Mouse (Mus musculus) limb, embryonic 11.5 days (tissue): ENCODE measurements around the gene Mafg. TPM values are rescaled to one million over a fixed set of nuclear protein-coding genes. Genes with fewer than 3 reads are reported as not detected.

Experiments used
- ATAC-seq: fragments of 200-750 bp; cut with Nextera tagmentation; 2 replicates; pipeline ENCODE4 v1.8.0; 2017; ENCODE audit warnings: low read depth; ENCODE audit not compliant: insufficient number of reproducible peaks, low FRiP score, low TSS enrichment
- DNase-seq: peaks from one replicate; pipeline ENCODE4 v3.0.0-alpha.2; 2015; ENCODE audit warnings: low spot score
- H3K27ac ChIP-seq: fragments of 300-500 bp; sonication (generic); replicated peaks from 2 replicates; pipeline ENCODE4 v1.5.1; 2014; ENCODE audit warnings: low read depth, mild to moderate bottlenecking, low read length
- H3K27me3 ChIP-seq: fragments of 300-500 bp; sonication (generic); 2 replicates; pipeline ENCODE4 v1.6.1; 2014; ENCODE audit warnings: mild to moderate bottlenecking, low read length, mixed read lengths; ENCODE audit not compliant: control insufficient read depth, insufficient read depth
- H3K36me3 ChIP-seq: fragments of 300-500 bp; sonication (generic); 2 replicates; pipeline ENCODE4 v1.6.1; 2014; ENCODE audit warnings: mild to moderate bottlenecking, low read length, moderate library complexity, mixed read lengths; ENCODE audit not compliant: control insufficient read depth, insufficient read depth
- H3K4me1 ChIP-seq: fragments of 300-500 bp; sonication (generic); 2 replicates; pipeline ENCODE4 v1.6.1; 2014; ENCODE audit warnings: low read length, mixed read lengths; ENCODE audit not compliant: control insufficient read depth, insufficient read depth
- H3K4me2 ChIP-seq: fragments of 300-500 bp; sonication (generic); 2 replicates; pipeline ENCODE4 v1.6.1; 2014; ENCODE audit warnings: low read depth, mild to moderate bottlenecking, moderate library complexity; ENCODE audit not compliant: severe bottlenecking
- H3K4me3 ChIP-seq: fragments of 300-500 bp; sonication (generic); 2 replicates; pipeline ENCODE4 v1.5.1; 2014; ENCODE audit warnings: low read depth, low read length
- H3K9ac ChIP-seq: fragments of 300-500 bp; sonication (generic); 2 replicates; pipeline ENCODE4 v1.6.1; 2014; ENCODE audit warnings: mild to moderate bottlenecking, low read length
- H3K9me3 ChIP-seq: fragments of 300-500 bp; sonication (generic); 2 replicates; pipeline ENCODE4 v1.6.1; 2016; ENCODE audit warnings: low read length; ENCODE audit not compliant: control insufficient read depth
- WGBS: fragments of 180-500 bp; shearing (Covaris S2); extraction: QIAGEN DNeasy Blood & Tissue Kit; methylation state at CpG from one replicate; pipeline ENCODE4 v1.1.7; 2014; 5-methylcytosine and 5-hydroxymethylcytosine counted together
- polyA plus RNA-seq: library from polyadenylated mRNA; unstranded; fragments of >200 nt; fragmentation: Nextera tagmentation; extraction: Ambion mirVana; gene quantifications from 2 replicates; pipeline ENCODE4 v1.2.1, GENCODE M21; 2014

Gene Mafg
- polyA plus RNA-seq, 1 experiment from 2014 or later, result 24.2 TPM

DNA sequence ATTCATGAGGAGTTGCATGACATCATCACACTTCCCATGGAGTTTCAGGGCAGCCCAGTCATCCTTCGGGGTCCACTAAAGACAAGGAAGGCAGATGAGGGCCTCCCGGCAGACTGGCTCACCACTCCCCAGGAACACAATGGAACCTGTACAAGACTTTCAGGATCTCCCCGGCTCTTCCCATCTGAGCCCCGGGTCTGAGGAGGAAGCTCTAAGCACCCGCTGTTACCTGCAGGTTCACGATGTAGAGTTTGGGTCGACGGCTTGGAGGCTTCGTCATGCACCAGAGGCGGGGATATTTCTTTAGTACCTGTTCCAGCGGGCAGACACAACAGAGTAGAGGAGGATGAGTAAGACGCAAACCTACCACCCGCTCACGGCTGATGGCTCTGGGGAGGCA lies 13.2 kb downstream of the Mafg start:
- no peak for DNase-seq
- Histone ChIP-seq H3K9me3 (no peaks in the 10 kb centered on the region), H3K27ac (no peak overlapping the region), H3K9ac (no peak overlapping the region), H3K4me2 (no peak overlapping the region), H3K36me3 (peaks cover 14% of the 10 kb centered on the region), H3K4me3 (no peak overlapping the region), H3K27me3 (no peaks in the 10 kb centered on the region), H3K4me1 (peaks cover 13% of the 10 kb centered on the region)
- WGBS, result 92% methylated on average over 14 of the region's 14 CpGs
- ATAC-seq, result no peak

DNA sequence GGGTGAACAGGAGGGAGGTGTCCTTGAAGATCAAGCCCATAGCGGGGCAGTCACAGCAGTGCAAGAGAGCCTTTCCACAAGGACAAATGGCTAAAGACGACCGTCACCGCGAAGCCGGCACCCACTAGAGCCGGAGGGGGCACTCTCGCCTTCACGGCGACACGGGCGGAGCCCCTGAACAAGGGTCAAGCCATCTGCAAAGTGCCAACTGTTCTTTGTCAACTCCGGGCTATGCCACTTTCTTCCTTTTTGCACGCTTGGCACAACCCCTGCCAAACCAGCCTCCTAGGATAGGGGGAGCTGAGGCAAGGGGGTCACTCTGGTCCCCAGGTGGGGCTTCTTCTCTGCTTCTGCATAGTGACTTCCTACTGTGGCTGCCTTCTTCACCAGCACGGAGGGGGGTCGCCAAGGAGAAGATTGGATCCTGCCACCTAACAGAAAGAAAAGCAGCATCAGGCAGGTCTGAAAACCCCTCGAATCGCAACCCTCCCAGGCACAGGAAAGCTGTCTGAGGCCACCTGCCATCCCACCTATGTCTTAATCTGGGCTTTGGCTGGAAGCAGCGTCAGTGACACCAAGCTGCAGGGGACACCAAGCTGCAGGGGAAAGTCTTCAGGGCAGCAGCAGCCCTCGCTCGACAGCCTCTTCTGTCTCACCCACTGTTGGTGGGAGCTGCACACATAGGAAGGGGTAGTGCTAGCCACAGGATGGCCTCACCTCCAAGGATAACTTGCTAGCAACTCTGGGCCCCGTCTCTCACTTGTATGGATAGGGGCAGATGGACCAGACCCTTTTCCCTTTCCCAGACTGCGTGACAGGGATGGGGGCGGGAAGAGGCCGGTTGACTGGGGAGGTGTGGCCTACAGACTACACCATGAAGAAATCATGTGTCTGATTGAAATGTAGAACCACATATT lies 14.5 kb downstream of the Mafg start:
- 95% methylated on average over 25 of the region's 25 CpGs for WGBS
- peaks cover 11% of the 10 kb centered on the region for H3K4me1 ChIP-seq
- H3K9me3 ChIP-seq, result no peaks in the 10 kb centered on the region
- H3K9ac ChIP-seq, result no peak overlapping the region
- H3K4me2 ChIP-seq, result no peak overlapping the region
- H3K4me3 ChIP-seq, result peak overlapping the region; percentile 72; the same call in 1 of the 2 replicates
- H3K27me3 ChIP-seq, result no peaks in the 10 kb centered on the region
- H3K36me3 ChIP-seq, result peaks cover 18% of the 10 kb centered on the region
- DNase-seq (no peak), ATAC-seq (no peak; the same call in 1 of the 2 replicates)
- H3K27ac ChIP-seq, result no peak overlapping the region

DNA sequence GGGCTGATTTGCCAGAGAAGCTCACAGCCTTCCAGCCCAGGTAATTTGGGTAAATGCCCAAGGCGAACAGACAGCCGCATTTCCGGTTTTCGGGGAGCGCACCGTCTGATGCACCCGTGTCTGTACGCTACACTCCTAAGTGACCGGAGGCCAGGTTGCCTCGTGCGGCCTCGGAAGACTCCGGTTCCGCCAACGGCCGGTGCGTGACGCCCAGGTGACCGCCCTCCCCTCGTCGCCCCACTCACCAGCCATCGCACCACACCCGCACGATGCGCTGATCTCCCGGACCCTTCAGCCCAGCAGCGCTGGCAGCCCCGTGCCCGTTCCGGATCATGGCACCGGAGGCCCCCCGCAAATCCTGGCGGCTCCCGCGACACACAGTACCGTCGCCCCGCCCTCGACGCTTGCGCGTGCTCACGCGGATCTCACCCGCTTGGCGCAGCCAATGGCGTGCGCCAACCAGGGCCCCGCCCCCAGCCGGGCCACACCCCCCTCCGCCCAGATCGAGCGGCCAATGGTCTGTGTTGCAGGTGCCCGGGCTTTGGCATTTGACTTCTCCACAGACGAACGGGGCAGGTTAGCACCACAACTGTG lies 15.8 kb downstream of the Mafg start, which contains the start of gene Pcyt2:
Pcyt2 (minus strand) TSS at position 418 of the 594 bp plus-strand sequence.
- DNase-seq (peak; percentile 92), ATAC-seq (peak; percentile 90)
- Histone ChIP-seq H3K27me3 (no peaks in the 10 kb centered on the region), H3K4me3 (peak within 1 kb of the TSS; percentile 72), H3K9ac (peak within 1 kb of the TSS; percentile 76), H3K4me1 (peaks cover 11% of the 10 kb centered on the region), H3K27ac (no peak within 1 kb of the TSS), H3K4me2 (peak within 1 kb of the TSS; percentile 84), H3K36me3 (peaks cover 20% of the 10 kb centered on the region), H3K9me3 (no peaks in the 10 kb centered on the region)
- under 1% methylated on average over 55 of the region's 56 CpGs for WGBS

DNA sequence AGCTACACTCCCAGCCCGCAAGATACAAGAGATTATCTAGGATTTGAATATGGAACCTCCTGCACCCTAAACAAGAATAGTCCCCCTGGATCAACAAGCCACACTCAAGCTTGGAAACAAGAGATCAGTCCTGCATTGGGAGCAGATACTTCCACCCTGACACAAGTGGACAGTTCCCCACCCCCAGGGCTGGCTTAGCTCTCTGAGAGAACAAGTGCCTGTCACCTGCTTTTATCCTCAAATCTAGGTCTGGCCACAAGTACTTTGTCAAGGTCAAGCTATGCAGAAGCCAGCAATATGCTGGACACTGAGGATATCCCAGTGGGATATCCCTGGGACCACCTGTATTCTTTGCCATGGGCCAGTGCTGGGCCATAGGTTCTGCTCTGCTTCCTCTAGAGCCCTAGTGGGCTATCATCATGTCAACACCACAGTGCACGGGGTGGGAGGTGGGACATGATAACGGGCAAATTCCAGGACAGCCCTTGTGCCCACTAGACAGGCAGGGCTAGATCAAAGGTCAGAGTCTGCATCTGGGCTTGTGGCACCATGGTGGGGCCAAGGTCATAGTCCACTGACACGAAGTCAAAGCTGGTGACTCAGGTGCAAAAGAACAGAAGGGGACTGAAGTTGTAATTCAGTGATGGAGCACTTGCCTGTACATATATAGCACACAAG lies 16.6 kb downstream of the Mafg start:
- H3K9ac ChIP-seq, result peak overlapping the region; percentile 76
- H3K9me3 ChIP-seq, result no peaks in the 10 kb centered on the region
- H3K4me1 ChIP-seq, result peaks cover 11% of the 10 kb centered on the region
- peaks cover 19% of the 10 kb centered on the region for H3K36me3 ChIP-seq
- peak overlapping the region; percentile 72 for H3K4me3 ChIP-seq
- no peak overlapping the region for H3K27ac ChIP-seq
- peak overlapping the region; percentile 84 for H3K4me2 ChIP-seq
- WGBS, result 52% methylated on average over 4 of the region's 4 CpGs
- H3K27me3 ChIP-seq, result no peaks in the 10 kb centered on the region
- no peak for ATAC-seq
- no peak for DNase-seq

DNA sequence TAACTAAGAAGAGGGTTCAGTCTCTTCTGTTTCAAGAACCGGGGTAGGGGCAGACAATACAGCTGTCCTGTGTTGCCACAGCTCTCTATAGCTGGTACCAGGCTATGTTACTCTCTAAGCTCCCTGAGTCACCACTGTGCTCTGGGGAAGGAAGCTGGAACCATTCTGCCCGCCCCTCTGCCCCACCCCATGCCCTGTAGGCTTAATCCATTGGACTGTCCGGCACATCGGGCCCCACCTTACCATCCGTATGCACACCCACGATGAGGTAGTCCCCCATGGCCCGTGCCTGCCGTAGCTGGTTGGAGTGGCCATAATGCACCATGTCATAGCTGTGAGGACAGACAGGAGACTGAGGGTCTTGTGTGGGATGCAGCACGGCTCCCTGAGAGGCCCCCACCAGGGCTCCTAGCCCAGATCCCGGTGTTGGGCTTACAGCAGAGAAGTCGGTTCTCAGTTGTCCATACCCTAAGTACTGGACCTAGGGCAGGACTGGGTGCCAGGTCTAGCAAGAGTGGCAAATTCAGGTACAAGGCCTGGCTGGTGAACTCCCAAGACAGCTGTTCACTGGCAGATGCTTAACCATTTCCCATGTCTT lies 17.7 kb downstream of the Mafg start:
- no peak overlapping the region for H3K9ac ChIP-seq
- no peak for ATAC-seq
- 90% methylated on average over 11 of the region's 11 CpGs for WGBS

DNA sequence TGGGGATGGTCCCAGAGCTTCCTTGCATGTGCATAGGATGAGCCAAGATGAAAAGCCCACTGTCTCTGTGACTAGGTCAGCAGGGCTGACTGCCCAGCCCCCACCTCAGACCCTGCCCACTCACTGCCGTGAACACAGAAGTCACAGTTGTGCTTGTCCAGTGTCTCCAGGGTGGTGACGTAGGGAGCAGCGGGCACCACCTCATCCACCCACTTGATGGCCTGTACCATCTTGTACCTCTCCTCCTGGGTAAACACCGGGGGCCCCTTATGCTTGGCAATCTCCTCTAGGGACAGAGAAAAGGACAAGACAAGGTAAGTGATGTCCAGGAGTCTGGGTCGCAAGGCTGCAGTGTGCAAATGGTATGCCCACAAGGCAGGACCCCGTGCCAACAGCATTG lies 18.2 kb downstream of the Mafg start:
- Histone ChIP-seq H3K9ac (no peak overlapping the region), H3K27ac (no peak overlapping the region), H3K4me2 (no peak overlapping the region), H3K27me3 (no peaks in the 10 kb centered on the region), H3K4me3 (no peak overlapping the region), H3K4me1 (peaks cover 11% of the 10 kb centered on the region), H3K9me3 (no peaks in the 10 kb centered on the region), H3K36me3 (peaks cover 11% of the 10 kb centered on the region)
- WGBS, result 97% methylated on average over 6 of the region's 6 CpGs
- ATAC-seq (no peak), DNase-seq (no peak)

More for the DNA sequence above, 17.7 kb downstream of the Mafg start:
- Histone ChIP-seq H3K4me3 (no peak overlapping the region), H3K4me2 (no peak overlapping the region), H3K36me3 (peaks cover 16% of the 10 kb centered on the region), H3K4me1 (peaks cover 11% of the 10 kb centered on the region), H3K9me3 (no peaks in the 10 kb centered on the region), H3K27me3 (no peaks in the 10 kb centered on the region), H3K27ac (no peak overlapping the region)
- DNase-seq, result no peak

DNA sequence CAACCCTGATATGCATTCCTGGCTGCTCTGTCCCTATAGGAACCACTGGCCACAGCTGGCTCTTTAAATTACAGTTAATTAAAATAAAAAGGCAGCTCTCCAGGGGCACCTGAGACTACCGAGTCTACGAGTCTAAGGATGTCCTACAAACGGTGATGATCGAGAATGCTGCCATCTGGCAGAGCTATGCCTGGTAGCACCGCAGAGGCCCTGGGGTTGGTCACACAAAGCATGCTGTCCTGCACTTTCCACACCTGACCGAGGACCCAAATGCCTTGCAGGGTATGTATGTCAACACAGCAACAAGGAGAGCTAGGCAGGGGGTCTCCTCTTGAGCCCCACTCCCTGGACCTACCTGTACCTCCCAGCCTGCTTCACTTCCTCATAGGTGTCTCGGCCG lies 19.4 kb downstream of the Mafg start:
- Histone ChIP-seq H3K4me2 (no peak overlapping the region), H3K4me1 (peaks cover 11% of the 10 kb centered on the region), H3K9me3 (no peaks in the 10 kb centered on the region), H3K36me3 (peaks cover 11% of the 10 kb centered on the region), H3K27me3 (0 out of 2 replicates have a peak, but pooled peaks cover 5% of the 10 kb centered on the region), H3K27ac (no peak overlapping the region), H3K9ac (no peak overlapping the region), H3K4me3 (no peak overlapping the region)
- ATAC-seq, result no peak
- WGBS, result 88% methylated on average over 8 of the region's 8 CpGs
- no peak for DNase-seq

DNA sequence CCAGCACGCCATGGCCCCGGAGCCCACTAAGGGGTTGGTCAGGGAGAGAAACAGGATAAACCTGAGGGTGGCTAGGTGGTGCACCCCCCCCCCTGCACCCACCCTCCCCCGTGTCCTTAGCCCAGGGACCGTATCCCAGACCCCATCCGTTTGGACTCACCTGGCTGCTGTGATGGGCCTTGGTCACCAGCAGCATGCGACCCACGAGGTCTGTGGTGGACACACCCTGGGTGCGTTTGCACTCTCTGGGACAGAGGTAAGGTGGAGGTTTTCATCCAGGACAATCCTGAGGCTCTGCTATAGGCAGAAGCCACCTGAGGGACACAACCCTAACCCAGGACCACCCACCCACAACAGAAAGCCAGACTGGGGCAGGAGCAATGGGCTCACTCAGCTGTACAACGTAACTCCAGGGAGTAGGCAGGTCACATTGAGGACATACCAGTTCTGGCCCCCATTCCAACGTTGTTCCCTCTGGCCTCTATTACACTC lies 19.9 kb downstream of the Mafg start:
- 0 out of 2 replicates have a peak, but pooled peaks cover 6% of the 10 kb centered on the region for H3K27me3 ChIP-seq
- H3K9ac ChIP-seq, result no peak overlapping the region
- H3K4me2 ChIP-seq, result no peak overlapping the region
- DNase-seq (no peak), ATAC-seq (no peak)
- no peak overlapping the region for H3K4me3 ChIP-seq
- H3K9me3 ChIP-seq, result no peaks in the 10 kb centered on the region
- peaks cover 16% of the 10 kb centered on the region for H3K4me1 ChIP-seq
- 86% methylated on average over 10 of the region's 10 CpGs for WGBS
- H3K27ac ChIP-seq, result no peak overlapping the region
- H3K36me3 ChIP-seq, result peaks cover 8% of the 10 kb centered on the region
